Mouse (Mus musculus): ENCODE results near the gene Cct4. TPM values are rescaled to one million over a fixed set of nuclear protein-coding genes. Genes with fewer than 3 reads are reported as not detected.

Gene Cct4
- polyA plus RNA-seq, 1 experiment from 2014 or later, result 263 TPM

DNA sequence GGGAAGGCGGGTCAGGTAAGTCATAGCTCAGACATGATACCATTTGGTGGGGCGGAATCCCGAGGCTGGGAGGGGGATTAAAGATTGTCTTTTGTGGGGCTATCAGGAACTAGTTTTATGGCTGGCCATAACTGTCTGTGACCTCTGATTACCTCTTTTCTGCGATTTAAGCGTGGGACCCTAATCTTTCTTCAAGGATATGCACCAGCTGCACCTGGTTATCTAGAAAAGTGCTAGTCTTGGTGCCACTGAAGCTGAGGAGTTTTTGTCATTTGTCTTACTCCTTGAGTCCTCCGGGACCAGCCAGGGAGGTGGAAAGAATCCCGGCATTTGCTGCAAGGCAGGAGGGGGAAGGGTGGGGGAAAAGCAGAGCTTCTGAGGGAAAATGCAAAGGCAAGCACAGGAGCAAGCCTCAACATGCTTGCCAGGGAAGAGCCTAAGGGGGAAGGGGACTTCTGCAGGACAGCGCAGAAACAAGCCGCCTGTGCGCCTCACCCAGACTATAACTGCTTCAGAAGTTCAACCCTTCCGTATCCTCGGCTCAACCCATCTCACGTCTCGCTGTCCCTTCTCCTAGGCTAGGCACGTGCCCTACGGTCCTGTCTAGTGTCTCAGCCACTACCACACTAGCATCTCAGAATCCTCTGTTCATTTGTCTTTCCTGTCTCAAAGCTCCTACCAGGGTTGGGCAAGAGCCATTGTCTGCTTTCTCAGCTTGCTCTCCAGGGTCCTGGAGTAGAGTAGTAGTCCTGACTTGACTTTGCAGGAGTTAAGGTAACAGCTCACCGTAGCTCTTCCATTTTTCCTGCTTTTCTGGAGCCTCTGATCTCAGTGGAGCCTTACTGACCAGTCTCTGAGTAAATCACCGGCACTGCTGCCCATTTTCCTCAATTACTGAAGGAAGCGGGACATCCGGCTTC lies 57.6 kb downstream of the Cct4 start:
- Histone ChIP-seq H3K4me2 (ENCODE audit: low read length) (peak overlapping the region; percentile 39), H3K4me3 (ENCODE audit: low read length) (no peak overlapping the region), H3K4me1 (ENCODE audit: control insufficient read depth, insufficient read depth, low read depth, low read length) (no peaks in the 10 kb centered on the region; the same call in 1 of the 2 replicates), H3K27ac (ENCODE audit: low read depth, low read length) (no peak overlapping the region), H3K9me3 (ENCODE audit: control insufficient read depth, low read length) (no peaks in the 10 kb centered on the region), H3K36me3 (ENCODE audit: control insufficient read depth, insufficient read depth, low read length) (no peaks in the 10 kb centered on the region), H3K27me3 (replicated peaks; ENCODE audit: control insufficient read depth, insufficient read depth, low read length) (no peaks in the 10 kb centered on the region), H3K9ac (ENCODE audit: low read depth, low read length) (no peak overlapping the region)
- WGBS, result 45% methylated on average over 20 of the region's 20 CpGs
- 0 out of 2 replicates have a peak, but pooled peaks have one; percentile 34 for ATAC-seq

DNA sequence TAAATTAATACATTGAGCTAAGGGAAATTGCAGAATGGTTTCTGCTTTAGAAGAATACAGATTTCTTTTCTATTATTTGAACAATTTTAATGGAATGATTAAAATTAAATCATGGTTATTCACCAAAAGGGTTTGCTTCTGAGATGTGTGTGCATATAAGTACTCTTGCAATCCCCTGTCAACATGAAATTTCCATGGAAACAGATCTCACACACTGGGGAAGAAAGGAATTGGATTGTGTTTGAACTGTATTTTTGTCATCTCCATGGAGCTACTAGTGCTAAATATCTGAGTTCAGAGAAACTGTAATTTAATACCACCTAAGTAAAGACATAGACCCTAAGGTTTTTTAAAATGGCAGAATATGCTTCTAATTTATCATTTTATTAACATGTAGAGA lies 59.3 kb downstream of the Cct4 start:
- ATAC-seq, result no peak
- Histone ChIP-seq H3K4me2 (ENCODE audit: low read length) (no peak overlapping the region), H3K27ac (ENCODE audit: low read depth, low read length) (no peak overlapping the region), H3K4me1 (ENCODE audit: control insufficient read depth, insufficient read depth, low read depth, low read length) (no peaks in the 10 kb centered on the region; the same call in 1 of the 2 replicates), H3K9ac (ENCODE audit: low read depth, low read length) (no peak overlapping the region), H3K4me3 (ENCODE audit: low read length) (no peak overlapping the region), H3K27me3 (replicated peaks; ENCODE audit: control insufficient read depth, insufficient read depth, low read length) (no peaks in the 10 kb centered on the region), H3K9me3 (ENCODE audit: control insufficient read depth, low read length) (no peaks in the 10 kb centered on the region), H3K36me3 (ENCODE audit: control insufficient read depth, insufficient read depth, low read length) (no peaks in the 10 kb centered on the region)

DNA sequence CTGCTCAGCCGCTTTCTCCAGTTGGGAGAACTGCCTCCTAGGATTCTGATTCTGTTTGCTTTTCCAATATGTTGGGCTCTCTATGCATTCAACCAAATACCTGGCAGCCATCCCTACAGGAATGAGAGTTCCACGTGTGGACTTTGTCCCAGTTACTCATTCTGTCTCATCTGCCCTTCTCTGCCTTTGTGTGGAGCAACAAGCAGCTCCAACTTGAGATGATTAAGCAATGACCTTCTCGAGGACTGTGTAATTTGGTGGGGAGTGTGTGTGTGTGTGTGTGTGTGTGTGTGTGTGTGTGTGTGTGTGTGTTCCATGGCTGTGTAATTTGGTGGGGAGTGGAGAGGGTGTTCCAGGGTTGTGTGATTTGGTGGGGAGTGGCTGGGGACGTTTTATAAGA lies 62.0 kb downstream of the Cct4 start:
- 67% methylated on average over 4 of the region's 4 CpGs for WGBS
- no peak for ATAC-seq
- no peaks in the 10 kb centered on the region for H3K9me3 ChIP-seq (ENCODE audit: control insufficient read depth, low read length)

More for the DNA sequence above, 62.0 kb downstream of the Cct4 start:
- Histone ChIP-seq H3K27ac (ENCODE audit: low read depth, low read length) (no peak overlapping the region), H3K4me2 (ENCODE audit: low read length) (no peak overlapping the region), H3K4me1 (ENCODE audit: control insufficient read depth, insufficient read depth, low read depth, low read length) (no peaks in the 10 kb centered on the region; the same call in 1 of the 2 replicates), H3K9ac (ENCODE audit: low read depth, low read length) (no peak overlapping the region), H3K36me3 (ENCODE audit: control insufficient read depth, insufficient read depth, low read length) (no peaks in the 10 kb centered on the region), H3K27me3 (replicated peaks; ENCODE audit: control insufficient read depth, insufficient read depth, low read length) (no peaks in the 10 kb centered on the region), H3K4me3 (ENCODE audit: low read length) (no peak overlapping the region)

Other genes with a start within 250 kb of the Cct4 start
- 2.1 and 2.7 TPM in 2 replicates for gene B3gnt2, start 129.6 kb upstream of the Cct4 start, polyA plus RNA-seq (2015; fragmentation: Nextera tagmentation; extraction: Ambion mirVana)
- 7.8 and 9.7 TPM in 2 replicates for gene Zrsr1, start 18.5 kb upstream of the Cct4 start, polyA plus RNA-seq (2015; fragmentation: Nextera tagmentation; extraction: Ambion mirVana)
- gene Gm28048, start 8.4 kb upstream of the Cct4 start, polyA plus RNA-seq (2015; fragmentation: Nextera tagmentation; extraction: Ambion mirVana), result 5.4 TPM in 2 replicates
- 236 and 237 TPM in 2 replicates for gene Commd1, start 8.1 kb upstream of the Cct4 start, polyA plus RNA-seq (2015; fragmentation: Nextera tagmentation; extraction: Ambion mirVana)
- 4.6 and 5.7 TPM in 2 replicates for gene Fam161a, start 17.0 kb downstream of the Cct4 start, polyA plus RNA-seq (2015; fragmentation: Nextera tagmentation; extraction: Ambion mirVana)